Mouse (Mus musculus) gastrocnemius, postnatal 36 days (tissue): Measurements from ENCODE around the gene Rnaseh2c. TPM values are rescaled to one million over a fixed set of nuclear protein-coding genes. Genes with fewer than 3 reads are reported as not detected.

ENCODE experiments used
- DNase-seq, 2 experiments: peaks; one replicate each; pipeline ENCODE4 v3.0.0; 2022
- intact Hi-C: fragments of 180-260 bp; cut with DNase I; formaldehyde crosslinking; loops from one replicate; pipeline ENCODE4 v1.15.1; 2025
- total RNA-seq, 2 experiments: library from RNA; stranded (reverse); gene quantifications; 2 replicates each; pipeline ENCODE4 v1.2.3; 2021

Rnaseh2c gene
- total RNA-seq, 2 experiments from 2014 or later = 35.8 to 38.6 TPM

- intact Hi-C loops = no loop called here
- no peak for DNase-seq
Observed at GRCm38 (mm10) chr19:5625311-5625710, 23.6 kb downstream of the Rnaseh2c start.

GRCm38 (mm10) chr19:5629907-5630306 lies 28.2 kb downstream of the Rnaseh2c start:
- no peak for DNase-seq
- intact Hi-C loops = no loop called here

DNA sequence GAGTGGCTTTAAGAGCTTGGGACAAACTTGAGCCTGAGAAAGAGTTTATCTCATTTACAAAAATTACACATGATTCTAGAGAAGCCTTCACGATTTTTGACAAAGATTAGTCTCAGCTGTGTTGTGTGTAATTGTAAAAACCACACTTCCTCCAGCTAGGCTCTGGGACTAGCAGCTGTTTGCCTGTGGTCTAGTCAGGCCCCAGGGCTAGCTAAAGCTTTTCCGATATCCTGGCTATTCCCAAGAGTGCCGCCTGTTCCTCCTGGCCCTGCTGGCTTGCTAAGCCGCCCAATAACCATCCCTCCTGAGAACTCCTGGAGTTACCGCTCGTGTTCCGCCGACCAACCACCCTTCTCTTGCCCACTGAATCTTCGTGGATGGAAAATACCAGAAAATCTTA lies 30.4 kb downstream of the Rnaseh2c start:
- intact Hi-C loops = no loop called here
- no peak for DNase-seq

DNA sequence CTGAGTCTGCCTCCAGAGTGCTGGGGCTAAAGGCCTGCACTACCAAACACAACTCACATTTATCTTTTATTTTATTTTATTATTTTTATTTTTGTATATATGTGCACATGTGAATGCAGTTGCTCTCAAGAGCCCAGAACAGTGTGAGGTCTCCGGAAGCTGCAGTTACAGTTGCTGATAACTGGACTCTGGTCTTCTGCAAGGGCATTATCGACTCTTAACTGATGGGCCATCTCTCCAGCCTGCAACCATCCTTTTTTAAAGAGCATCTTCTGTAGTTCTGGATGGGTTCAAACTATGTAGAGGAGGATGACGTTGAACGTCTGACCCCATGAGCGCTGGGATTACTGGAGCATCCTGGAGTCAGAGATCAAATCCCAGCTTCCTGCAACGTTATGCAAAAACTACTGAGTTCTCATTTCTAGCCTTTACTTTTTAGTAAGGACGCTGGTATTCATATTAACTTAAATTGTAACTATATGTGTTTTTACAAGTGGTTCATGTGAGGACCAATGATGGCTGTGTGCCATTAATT lies 34.4 kb downstream of the Rnaseh2c start:
- DNase-seq = no peak
- intact Hi-C loops = no loop called here

DNA sequence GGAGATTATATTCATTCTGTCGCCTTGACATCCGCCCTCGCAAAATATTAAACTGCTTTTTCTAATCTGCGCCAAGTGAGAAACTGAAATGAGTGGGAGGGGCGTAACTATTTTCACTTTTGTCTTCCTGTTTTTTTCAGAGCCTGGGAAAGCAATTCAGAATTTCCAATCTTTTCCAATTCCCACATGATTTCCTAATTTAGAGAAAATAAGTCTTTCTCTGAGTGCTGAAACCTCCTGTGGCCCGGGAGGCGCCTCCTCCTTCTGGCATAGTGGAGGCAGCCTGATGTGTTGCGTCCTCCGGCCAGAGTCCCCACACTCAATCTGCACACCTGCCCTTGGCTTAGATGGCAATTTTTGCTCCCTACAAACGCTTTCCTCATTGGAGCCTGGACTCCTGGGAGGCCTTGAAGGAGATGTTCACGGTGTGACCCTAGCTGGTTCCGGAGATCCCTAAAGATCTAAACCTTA lies 34.9 kb downstream of the Rnaseh2c start:
- intact Hi-C loops = no loop called here
- peak in 1 of 2 experiments; percentile 50 for DNase-seq

DNA sequence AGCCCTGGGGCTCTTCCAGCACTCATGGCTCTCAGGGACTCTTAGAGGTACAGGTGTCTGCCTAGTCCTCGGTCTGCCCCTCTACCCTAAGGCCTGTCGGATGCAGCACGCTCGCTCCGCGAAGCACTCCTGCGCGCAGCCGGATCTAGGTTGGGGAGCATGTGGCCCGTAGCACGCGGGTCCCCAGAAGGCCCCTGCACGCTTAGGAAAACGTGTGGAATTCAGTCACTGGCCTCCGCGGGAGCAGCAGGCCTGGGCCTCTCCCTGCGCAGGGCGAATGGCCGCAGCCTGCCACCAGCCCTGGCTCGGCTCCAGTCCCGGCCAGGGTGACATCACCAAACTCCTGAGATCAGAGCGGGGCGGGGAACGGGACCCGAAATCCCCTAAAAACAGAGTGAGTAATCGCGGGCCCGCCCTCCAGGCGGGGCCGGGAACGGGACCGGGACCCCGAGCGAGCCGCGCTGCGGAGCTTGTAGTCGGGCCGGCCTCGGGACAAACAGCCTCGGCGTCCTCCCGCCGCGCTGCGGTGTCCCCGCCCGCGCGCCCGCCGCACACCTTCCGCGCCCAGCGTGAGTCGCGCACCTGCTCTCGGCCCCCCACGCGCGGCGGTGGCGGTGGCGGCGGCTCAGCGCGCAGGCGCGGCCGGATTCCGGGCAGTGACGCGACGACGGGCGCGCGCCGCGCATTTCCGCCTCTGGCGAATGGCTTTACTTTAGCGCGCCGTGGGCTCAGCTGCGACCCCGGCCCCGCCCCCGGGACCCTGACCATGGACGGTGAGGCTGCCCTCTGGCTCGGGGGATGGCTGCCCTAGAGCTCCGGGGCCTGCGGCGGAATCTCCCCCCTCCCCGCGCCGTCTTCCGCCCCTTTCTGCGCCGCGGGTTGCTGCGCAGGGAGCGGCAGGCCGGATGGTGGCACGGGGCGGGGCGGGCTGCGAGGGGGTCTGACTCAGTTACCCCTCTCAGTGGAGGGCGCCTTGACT lies 35.7 kb downstream of the Rnaseh2c start, which contains the start of gene Rela:
Gene Rela (plus strand): TSS at position 415 of the 979 bp plus-strand sequence.
- intact Hi-C loops = no loop called here
- DNase-seq = peak; percentile 89 to 93

DNA sequence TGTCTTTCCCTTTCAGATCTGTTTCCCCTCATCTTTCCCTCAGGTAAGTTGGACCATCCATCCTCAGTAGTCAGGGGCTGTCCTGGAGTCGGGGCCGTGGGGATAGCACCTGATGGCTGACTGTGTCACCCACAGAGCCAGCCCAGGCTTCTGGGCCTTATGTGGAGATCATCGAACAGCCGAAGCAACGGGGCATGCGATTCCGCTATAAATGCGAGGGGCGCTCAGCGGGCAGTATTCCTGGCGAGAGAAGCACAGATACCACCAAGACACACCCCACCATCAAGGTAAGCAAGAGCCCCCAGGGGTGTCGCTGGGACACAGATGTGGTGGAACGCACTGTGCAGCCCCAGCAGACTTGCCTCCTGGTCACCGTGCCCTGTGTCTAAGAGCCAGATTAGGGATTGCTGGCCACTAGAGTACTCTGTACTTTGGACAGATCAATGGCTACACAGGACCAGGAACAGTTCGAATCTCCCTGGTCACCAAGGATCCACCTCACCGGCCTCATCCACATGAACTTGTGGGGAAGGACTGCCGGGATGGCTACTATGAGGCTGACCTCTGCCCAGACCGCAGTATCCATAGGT lies 36.8 kb downstream of the Rnaseh2c start:
- intact Hi-C loops = no loop called here
- no peak for DNase-seq

DNA sequence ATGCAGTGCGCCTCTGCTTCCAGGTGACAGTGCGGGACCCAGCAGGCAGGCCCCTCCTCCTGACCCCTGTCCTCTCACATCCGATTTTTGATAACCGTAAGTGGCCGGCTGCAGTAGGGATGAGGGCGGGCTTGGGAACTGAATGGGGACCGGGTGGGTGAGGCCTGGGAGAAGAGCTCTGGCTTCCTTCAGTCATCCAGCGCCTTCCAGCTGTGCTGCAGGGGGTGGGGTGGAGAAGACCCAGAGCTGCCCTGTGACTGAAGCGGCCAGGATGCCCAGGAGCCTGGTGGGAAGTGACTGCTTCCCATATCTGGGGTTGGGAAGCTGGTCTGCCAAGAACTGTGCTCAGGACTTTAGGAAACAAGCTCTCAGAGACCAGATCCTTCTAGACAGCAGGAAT lies 38.7 kb downstream of the Rnaseh2c start:
- DNase-seq = no peak
- intact Hi-C loops = no loop called here

DNA sequence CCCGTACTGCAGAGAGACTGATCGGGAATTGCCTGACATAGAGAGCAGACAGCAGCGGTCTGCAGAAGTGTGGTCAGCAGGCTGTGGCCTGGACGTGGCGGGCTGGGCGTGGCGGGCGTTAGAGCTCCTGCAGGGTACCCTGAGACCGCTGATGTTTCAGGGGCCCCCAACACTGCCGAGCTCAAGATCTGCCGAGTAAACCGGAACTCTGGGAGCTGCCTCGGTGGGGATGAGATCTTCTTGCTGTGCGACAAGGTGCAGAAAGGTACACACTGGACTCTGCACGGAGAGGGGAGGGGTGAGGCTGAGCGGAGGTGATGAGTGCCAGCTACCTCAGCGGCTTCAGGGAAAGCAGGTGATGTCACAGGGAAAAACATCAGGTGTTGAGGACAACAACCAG lies 39.3 kb downstream of the Rnaseh2c start:
- no peak for DNase-seq
- intact Hi-C loops = no loop called here

DNA sequence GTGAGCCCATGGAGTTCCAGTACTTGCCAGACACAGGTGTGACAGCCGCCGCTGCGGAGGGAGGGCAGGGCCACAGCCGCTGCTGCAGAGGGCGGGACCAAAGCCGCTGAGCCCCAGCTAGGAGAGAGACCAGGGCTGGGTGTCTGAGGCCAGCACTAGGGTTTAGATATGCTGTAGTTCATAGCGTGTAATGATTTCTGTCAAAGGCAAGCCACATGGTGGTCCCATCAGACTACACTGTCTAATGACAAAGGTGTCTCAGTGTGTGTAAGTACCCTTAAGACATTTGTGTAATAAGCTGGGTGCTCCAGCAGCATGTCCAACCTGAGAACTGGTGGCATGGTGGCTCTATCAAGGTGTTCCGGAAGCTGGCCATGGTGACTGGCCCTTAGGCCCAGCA lies 40.0 kb downstream of the Rnaseh2c start:
- intact Hi-C loops = no loop called here
- no peak for DNase-seq

GRCm38 (mm10) chr19:5645280-5645679 lies 43.6 kb downstream of the Rnaseh2c start:
- DNase-seq = no peak
- intact Hi-C loops = no loop called here

- no peak for DNase-seq
Observed at GRCm38 (mm10) chr19:5646731-5647330, 45.2 kb downstream of the Rnaseh2c start.

DNA sequence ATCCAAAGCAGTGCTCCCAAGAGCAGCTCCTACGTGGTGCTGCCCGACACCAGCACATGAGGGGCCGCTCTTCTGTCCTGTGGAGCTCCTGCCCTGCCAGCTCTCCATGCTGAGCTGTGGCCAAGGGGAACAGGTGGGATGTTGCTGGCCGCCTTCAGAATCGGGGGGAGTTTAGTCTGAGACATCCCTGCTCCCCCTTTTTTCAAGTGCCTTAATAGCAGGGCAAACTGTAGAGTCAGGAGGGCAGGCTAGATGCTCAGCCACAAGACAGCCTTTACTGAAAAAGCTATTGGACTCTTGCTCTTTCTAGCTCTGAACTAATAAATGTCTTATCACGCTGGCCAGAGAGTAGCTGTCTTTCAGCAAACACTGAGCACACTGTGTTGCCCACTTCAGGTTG lies 46.1 kb downstream of the Rnaseh2c start:
- intact Hi-C loops = no loop called here

More at GRCm38 (mm10) chr19:5646731-5647330, 45.2 kb downstream of the Rnaseh2c start:
- intact Hi-C loops = no loop called here

DNA sequence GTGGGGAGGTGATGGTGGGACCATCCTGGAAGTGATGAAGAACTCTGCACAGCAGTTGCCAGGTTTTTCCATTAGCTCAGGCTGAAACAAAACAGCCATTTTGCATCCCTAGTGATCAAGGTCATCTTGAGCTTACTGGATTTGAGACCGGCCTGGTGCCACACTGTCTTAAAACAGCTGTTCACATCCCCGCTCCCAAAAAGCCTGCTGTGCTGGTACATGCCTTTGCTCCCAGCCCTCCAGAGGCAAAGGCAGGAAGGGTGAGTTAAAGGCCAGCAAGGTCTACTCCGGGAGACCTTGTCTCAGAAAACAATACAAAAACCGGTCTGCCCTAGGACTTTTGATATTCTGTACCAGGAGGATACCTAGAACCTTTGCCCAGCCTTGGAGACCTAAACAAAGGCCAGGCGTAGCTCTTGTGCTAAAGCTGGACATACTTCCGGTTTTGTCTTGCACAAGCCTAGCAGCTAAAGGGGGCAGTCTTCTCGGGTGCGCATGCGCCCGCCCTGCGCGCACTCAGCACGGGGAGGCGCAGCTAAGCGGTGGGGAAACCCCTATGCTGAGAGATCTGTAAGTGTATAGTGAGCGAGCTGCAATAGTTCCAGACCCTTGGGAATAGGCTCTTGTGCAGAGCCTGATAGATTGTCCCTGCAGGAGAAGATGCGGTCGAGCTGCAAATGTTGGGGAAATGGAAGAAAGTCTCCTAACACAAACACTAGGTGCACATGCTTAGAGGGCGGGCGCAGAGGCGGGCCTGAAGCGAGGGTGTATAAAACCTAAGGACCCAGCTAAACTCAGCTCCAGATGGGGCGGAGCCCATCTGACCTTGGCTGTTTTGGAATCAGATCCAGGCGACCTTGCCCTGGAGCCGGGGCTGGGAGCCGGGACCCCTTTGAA lies 47.0 kb downstream of the Rnaseh2c start:
- intact Hi-C loops = no loop called here
- DNase-seq = peak; percentile 70 to 77

More for the DNA sequence above, 46.1 kb downstream of the Rnaseh2c start:
- DNase-seq = no peak

DNA sequence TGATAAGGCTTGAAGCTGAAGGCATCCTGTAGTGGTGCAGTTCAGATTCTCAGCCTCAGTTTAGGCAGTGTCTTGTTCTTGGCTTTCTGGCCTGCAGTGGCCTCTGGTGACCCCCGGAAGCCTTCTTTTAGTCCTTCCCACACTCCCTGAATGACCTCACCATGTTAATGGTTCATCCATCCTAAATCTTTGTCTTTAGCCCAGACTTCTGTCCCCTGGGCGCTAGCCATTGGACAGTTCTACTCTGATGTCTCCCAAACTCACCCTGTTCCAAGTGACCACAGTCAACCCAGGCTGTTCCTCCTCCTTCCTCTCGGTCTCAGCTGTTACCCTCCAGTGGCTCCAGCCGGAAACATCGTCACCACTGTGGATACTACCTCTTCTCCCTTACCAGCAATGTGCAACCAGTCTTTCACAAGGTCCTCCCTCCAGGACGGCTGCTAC lies 47.6 kb downstream of the Rnaseh2c start:
- intact Hi-C loops = no loop called here
- DNase-seq = peak; percentile 60 to 64

DNA sequence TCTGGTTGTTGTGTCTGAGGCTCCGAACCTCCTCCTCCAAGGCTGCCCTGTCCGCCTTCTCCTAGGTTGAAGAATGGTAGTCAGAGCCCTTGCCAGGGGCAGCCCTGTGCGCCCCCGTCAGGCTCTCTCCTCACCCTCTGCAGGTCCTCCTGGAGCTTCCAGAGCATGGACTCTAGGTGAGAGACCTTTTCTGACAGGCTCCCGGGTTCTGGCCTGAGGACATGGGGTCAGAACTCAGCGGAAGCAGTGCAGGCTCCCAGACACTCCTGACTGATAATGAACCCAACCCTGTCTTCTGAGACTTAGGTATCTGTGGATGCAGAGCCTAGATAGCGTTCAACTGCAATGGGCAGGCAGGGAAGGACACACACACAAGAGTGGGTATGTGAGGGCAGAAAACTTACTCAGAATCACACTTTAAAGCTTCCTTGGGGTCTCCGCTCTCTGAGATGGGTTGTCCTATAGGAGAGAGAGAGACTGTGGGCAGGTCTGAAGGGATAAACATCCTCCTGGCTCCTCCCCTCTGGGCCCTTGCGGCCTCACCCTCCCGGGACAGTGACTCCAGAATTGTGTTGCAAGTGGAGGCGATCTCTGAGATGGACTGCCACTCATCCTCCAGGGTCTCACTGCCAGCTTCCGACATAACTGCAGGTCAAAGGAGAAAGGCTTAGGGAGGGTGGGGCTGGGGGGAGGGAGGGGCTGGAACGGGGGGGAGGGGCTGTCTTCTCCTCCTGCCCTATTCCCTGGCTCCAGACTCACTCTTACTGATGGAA lies 50.0 kb downstream of the Rnaseh2c start:
- no peak for DNase-seq
- intact Hi-C loops = no loop called here

- no peak for DNase-seq
Observed at GRCm38 (mm10) chr19:5652570-5652969, 50.9 kb downstream of the Rnaseh2c start.

DNA sequence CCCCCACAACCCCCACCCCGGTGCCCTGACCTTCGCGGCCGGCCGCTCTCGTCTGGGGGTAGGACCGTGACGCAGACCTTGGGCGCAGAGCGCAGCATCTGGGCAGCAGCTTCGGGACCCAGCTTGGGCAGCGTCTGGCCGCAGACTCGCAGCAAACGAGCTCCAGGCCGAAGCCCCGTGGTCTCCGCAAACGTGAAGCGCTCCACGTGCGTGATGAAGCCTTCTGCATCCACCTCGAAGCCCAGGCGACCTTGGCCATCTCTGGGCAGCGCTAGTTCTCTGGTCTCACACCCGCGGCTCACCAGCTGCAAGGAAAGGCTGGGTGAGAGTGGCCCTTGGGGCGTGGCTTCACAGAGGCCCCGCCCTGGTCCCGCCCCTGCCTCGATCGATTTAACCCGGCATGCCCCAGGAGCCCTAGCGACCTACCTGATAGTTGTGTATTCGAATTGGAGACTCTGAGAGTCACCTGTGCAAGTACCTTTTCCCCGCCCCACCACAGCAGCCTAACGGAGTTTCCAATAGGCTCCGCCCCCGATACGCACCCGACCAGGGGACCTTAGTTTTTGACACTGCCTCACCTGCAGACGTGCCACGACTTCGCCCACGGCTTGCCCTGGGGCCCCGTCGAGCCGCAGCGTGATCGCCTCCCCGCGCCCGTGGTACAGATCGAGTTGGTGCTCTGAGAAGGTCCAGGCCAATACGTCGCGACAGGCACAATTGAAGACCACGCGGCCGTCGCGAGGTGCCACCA lies 52.5 kb downstream of the Rnaseh2c start:
- no peak for DNase-seq
- intact Hi-C loops = no loop called here

More at GRCm38 (mm10) chr19:5652570-5652969, 50.9 kb downstream of the Rnaseh2c start:
- intact Hi-C loops = no loop called here
